Mouse (Mus musculus) ES-E14 (cell line): ENCODE measurements at regions not wholly inside any gene's neighbourhood (a gene's known extent, or its start where the extent isn't known, plus 50 kb on each side); places are given as distances from the start of the nearest gene placed in this dataset.

Source experiments
- CHD2 ChIP-seq: IDR thresholded peaks from 2 replicates; pipeline ENCODE4 v1.6.1; 2014; ENCODE audit warnings: mild to moderate bottlenecking, low read depth, low read length, inconsistent platforms
- HCFC1 ChIP-seq: IDR thresholded peaks from 2 replicates; pipeline ENCODE4 v1.6.1; 2012; ENCODE audit warnings: low read length, inconsistent platforms, borderline replicate concordance; ENCODE audit not compliant: insufficient read depth
- MAFK ChIP-seq: IDR thresholded peaks from 2 replicates; pipeline ENCODE4 v1.6.1; 2014; ENCODE audit warnings: mild to moderate bottlenecking, low read depth, low read length, inconsistent platforms; ENCODE audit not compliant: insufficient read depth
- ZC3H11A ChIP-seq: IDR thresholded peaks from 2 replicates; pipeline ENCODE4 v1.6.1; 2012; ENCODE audit warnings: low read depth, mild to moderate bottlenecking, inconsistent platforms, low read length, borderline replicate concordance

DNA sequence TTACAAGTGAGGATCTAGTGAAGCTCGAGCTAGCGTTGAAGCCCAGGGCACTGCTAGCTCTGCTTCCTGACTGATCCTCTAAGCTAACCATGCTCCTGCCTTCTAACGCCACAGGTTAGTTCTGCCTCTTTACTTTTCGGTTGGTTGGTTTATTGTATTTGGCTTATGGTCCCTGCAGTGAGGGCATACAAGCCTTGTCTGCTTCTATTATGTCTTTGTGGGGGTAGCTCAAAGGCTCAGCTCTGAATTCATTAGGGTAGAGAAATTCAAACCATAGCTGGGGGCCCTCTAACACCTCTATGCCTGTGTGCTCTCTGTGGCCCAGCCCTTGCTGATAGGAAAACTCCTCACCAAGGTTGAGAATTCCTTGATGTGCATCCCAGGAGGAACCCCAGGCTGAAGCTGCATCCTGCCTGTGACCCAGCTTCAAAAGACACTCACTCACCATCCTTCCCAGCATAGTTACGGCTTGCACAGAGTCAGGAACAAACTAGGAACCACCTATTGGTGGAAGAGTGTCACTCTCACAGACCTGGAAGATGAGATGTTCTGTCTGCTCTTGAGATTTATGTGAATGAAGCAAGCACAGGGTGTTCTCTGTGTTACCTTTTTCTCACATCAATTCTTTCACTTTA lies 536.7 kb upstream of the Kdm8 start:
- TF ChIP-seq CHD2 (no peak), ZC3H11A (no peak), MAFK (no peak), HCFC1 (no peak)
